Mouse (Mus musculus) layer of hippocampus, adult 8-10 months (tissue): Measurements from ENCODE around the gene Spats1. TPM values are rescaled to one million over a fixed set of nuclear protein-coding genes. Genes with fewer than 3 reads are reported as not detected.
"Not testable (repeated sequence)": the region's sequence is repeated elsewhere in the genome, so short reads cannot be mapped to it uniquely, and the experiment has no call there.

Experiments used
- DNase-seq, 2 experiments: peaks; one replicate each; pipeline ENCODE4 v3.0.0; 2022; ENCODE audit warnings: low spot score in 2 of 2
- total RNA-seq, 4 experiments: library from RNA; stranded (reverse); gene quantifications; 2 replicates each; pipeline ENCODE4 v1.2.4; 2022

Spats1 gene
- total RNA-seq, 4 experiments from 2014 or later, result 5.0 to 7.8 (median 5.9) TPM

DNA sequence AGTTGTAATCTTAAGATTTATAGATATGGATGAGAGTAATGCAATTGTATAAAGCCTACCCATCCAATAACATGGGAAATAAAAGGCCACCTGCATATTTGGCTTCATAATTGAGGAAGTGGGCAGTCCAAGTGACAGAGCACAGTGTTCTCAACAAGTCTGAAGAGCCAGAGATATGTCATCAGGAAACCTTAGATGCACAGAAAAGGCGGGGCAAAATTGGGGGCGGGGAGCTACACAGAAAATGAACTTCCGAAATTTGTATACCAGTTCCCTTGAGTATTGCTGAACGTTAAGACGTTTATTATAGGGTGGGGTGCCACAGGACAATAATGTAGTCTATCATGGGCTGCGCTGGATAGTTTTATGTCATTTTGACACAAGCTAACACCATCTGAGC lies 25.1 kb downstream of the Spats1 start:
- DNase-seq, result no peak

DNA sequence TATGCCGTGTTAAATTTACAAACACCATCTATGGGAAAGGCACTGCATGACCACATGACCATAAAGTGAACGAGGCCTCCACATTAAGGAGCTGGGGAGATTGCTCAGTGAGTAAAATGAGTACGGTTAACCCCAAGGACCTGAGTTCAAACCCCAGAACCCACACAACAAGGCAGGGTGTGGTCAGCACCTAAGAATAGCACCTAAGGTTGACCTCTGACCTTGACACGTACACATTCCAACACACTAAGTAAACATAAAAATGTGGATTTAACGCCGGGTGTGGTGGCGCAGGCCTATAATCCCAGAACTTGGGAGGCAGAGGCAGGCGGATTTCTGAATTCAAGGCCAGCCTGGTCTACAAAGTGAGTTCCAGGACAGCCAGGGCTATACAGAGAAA lies 25.6 kb downstream of the Spats1 start:
- DNase-seq, result no peak

DNA sequence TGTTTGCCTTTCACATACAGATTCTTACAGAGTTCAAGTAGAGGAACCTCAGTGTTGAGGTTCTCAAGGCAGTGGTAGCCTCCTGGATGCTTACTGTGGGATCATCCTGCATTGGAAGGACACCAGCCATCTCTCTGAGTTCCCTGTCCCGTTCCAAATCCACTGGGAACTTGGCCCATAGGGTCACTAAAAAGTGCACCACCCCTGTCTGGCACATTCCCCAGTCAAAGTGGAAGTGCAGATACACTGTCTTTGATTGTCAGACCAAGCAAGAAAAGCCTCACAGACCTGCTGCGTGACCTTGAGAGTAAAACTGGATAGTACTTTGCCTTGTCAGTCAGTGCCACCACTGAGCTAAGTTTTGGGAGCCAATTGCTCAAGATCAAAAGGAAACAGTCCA lies 28.2 kb downstream of the Spats1 start:
- no peak for DNase-seq

DNA sequence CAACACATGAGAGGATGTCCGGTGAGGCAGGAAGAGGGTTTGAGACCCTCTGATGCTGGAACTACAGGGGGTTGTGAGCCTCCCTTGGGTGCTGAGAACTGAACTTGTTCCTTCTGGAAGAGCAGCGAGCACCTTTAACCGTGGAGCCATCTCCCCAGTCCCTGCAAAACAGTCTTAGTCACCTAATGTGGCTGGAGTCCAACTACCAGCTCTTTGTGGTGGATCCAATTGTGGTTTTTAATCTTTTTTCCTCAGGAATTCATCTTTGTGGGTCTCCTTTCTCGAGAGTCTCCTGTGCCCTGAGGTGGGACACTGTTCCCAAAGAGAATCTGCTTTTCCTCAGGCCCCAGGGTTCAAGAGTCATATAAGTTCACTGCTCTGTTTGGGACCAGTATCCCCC lies 29.3 kb downstream of the Spats1 start:
- DNase-seq, result no peak

DNA sequence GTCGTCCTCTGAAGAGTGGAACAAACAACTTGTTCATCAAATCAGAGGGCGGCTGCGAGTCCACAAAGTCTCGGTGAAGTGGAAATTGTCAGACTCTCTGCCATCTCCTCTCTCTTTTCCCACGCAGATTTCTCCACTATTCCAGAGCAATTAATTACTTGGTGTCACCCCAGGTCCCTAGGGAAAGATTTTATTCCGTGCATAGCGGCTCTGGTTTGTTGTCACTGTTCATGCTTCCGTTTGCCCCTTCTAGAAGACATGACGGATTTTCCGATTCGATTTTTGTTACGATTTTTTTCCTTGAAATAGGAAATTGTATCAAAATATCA lies 41.0 kb downstream of the Spats1 start:
- no peak for DNase-seq

GRCm38 (mm10) chr17:45433419-45434261 lies 41.6 kb downstream of the Spats1 start, which contains the start of gene Cdc5l:
Cdc5l (minus strand) TSS chr17:45433737.
- DNase-seq, result peak; percentile 97

DNA sequence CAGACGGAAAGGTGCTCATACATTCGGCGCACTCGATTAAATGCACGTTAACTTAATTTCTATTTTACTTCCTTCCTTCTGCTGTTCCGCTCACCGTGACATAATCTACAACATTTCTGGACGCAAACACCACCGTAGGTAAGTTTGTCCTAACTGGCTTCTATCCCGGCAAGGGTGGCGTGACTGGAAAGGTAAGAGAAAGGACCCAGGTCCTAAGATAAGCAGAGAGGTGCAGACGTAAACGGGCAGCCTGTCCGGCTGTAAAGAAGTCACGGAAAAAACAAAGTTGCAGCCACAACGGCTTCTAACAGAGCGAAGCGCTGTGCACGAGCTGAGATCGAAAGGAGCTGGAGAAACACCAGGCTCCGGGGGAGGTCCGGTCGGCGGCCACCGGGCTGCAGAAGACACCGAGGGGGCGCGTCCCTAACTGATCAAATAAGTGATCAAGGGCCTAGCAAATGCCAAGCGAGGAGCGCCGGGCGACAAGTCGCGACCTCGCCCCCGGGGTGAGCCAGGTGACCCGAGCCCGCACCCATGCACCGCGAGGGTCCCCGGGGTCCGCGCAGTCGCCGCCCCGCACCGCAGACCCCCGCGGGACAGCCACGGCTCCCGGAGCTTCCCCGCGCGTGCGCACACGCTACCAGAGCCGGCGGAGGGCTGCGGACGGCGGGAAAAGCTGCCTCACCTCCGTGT lies 42.4 kb downstream of the Spats1 start:
- DNase-seq, result no peak

GRCm38 (mm10) chr17:45432007-45432406 lies 43.2 kb downstream of the Spats1 start:
- DNase-seq, result no peak

GRCm38 (mm10) chr17:45417387-45417786 lies 57.8 kb downstream of the Spats1 start:
- DNase-seq, result no peak

GRCm38 (mm10) chr17:45411617-45412016 lies 63.6 kb downstream of the Spats1 start:
- not testable (repeated sequence) for DNase-seq

- no peak for DNase-seq
Measured at GRCm38 (mm10) chr17:45408719-45409118, 66.5 kb downstream of the Spats1 start.

- no peak for DNase-seq
Measured at GRCm38 (mm10) chr17:45406281-45406680, 68.9 kb downstream of the Spats1 start.

DNA sequence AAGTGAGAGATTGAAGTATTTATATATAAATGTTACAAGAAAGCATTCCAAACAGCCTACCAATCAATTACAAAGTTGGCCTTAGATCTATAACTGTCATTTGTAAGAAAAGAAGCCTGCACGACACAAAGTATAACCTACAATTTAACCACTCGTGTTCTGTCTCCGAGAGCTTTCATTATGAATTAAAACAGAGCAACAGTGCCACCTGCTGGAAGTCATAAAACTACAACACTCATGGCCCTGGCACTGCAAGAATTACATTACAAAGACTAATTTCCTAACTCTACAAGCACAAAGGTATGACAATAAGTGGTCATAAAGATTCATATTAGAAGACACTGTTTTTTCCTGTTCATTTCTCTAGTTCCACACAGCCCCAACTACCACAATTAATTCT lies 72.0 kb downstream of the Spats1 start:
- peak in 1 of 2 experiments; percentile 59 for DNase-seq

GRCm38 (mm10) chr17:45402601-45403000 lies 72.6 kb downstream of the Spats1 start:
- no peak for DNase-seq

GRCm38 (mm10) chr17:45402126-45402525 lies 73.1 kb downstream of the Spats1 start:
- DNase-seq, result no peak

DNA sequence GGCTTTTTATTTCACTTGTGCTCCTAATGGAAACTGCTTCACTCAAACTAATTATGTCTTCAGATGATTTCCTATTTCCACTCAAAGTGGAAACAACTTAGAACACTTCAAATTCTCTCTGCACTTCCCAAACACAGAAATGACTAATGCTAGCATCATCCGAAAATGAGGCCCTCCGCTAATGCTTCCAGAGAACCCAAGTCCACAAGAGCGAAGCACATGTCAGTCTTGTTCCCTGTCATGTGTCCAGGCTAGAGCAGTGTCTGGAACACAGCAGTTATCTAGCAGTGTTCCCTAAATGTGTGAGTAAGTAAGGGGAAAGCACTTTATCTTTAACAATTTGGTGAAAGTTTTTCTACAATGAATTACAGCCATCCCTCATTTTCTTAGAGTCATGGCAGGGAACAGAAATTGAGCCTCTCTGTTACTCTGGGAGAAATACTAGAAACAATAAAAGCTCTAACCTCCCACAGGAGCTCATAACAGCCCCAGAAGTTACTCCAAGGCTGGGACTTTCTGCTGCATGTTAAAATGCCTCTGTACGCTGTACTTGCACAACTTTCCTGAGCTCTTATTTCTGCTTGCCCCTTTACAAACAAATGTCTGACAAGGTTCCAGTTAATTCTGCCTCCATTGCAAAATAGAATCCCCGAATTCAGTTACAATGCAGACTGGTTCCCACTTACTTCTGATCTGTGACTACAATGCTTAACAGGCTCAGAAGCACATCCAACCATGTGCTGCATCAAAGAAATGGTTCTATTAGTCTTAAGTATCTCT lies 73.9 kb downstream of the Spats1 start:
- no peak for DNase-seq

DNA sequence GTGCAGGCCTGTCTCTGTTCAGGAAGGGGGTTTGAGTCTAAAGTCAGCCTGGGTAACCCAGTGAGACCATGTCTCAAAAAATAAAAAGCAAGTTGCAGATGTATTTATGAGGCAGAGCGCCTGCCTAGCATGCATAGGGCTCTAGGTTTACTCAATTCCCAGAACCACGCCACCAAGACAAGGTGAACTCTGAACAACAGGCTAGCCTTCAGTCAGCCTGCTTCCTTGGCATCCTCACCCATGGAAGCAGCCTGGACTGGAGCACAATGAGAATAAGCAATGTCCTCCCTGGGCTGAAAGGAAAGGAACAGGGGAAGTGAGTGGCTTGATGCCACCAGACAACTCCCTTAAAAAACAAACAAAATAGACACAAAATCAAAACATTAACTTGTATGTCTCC lies 77.2 kb downstream of the Spats1 start:
- no peak for DNase-seq

DNA sequence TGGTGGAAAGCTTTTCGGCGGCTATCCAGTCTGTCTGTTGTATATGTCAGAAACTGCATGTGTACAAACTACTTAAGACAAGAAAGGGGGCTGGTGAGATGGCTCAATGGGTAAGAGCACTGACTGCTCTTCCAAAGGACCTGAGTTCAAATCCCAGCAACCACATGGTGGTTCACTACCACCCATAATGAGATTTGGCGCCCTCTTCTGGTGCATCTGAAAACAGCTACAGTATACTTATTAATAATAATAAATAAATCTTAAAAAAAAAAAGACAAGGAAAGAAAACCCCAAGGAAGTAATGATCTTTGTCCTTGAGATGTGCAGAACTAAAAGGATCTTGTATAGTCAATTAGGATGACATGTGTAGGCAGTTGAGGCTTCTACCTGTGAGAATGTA lies 77.7 kb downstream of the Spats1 start:
- no peak for DNase-seq

- DNase-seq, result no peak
Measured at GRCm38 (mm10) chr17:45394612-45395011, 80.6 kb downstream of the Spats1 start.

GRCm38 (mm10) chr17:45393765-45394164 lies 81.5 kb downstream of the Spats1 start:
- no peak for DNase-seq
